Mouse (Mus musculus): Measurements from ENCODE around the gene Fbxl13. TPM values are rescaled to one million over a fixed set of nuclear protein-coding genes. Genes with fewer than 3 reads are reported as not detected.

Fbxl13 gene
- polyA plus RNA-seq, 1 experiment from 2014 or later, result 0.07 TPM

- H3K36me3 ChIP-seq, result peaks cover 15% of the 10 kb centered on the region
- ATAC-seq (ENCODE audit: extremely low read depth, insufficient number of reproducible peaks, low FRiP score, low TSS enrichment), result no peak
- H3K4me3 ChIP-seq, result no peak overlapping the region
- H3K9ac ChIP-seq, result no peak overlapping the region
- no peaks in the 10 kb centered on the region for H3K27me3 ChIP-seq (replicated peaks)
- H3K27ac ChIP-seq (replicated peaks), result no peak overlapping the region
- H3K4me1 ChIP-seq, result peaks cover 22% of the 10 kb centered on the region
- 87% methylated on average over 23 of the region's 23 CpGs for WGBS
- H3K4me2 ChIP-seq, result no peak overlapping the region
- H3K9me3 ChIP-seq, result no peaks in the 10 kb centered on the region
Measured at GRCm38 (mm10) chr5:21675494-21675893, 30.1 kb upstream of the Fbxl13 start.

GRCm38 (mm10) chr5:21675019-21675418 lies 29.6 kb upstream of the Fbxl13 start:
- Histone ChIP-seq H3K27ac (replicated peaks) (no peak overlapping the region), H3K4me1 (peaks cover 20% of the 10 kb centered on the region), H3K27me3 (replicated peaks) (no peaks in the 10 kb centered on the region), H3K4me2 (no peak overlapping the region), H3K9ac (no peak overlapping the region), H3K9me3 (no peaks in the 10 kb centered on the region), H3K4me3 (no peak overlapping the region), H3K36me3 (peaks cover 15% of the 10 kb centered on the region)
- no peak for ATAC-seq (ENCODE audit: extremely low read depth, insufficient number of reproducible peaks, low FRiP score, low TSS enrichment)
- WGBS, result 63% methylated on average over 12 of the region's 12 CpGs

- Histone ChIP-seq H3K27ac (replicated peaks) (no peak overlapping the region), H3K27me3 (replicated peaks) (no peaks in the 10 kb centered on the region), H3K4me2 (peak overlapping the region; percentile 51), H3K4me1 (peaks cover 16% of the 10 kb centered on the region), H3K9ac (no peak overlapping the region), H3K36me3 (peaks cover 15% of the 10 kb centered on the region), H3K9me3 (no peaks in the 10 kb centered on the region), H3K4me3 (no peak overlapping the region)
- ATAC-seq (ENCODE audit: extremely low read depth, insufficient number of reproducible peaks, low FRiP score, low TSS enrichment), result no peak
- 77% methylated on average over 9 of the region's 9 CpGs for WGBS
Measured at GRCm38 (mm10) chr5:21673742-21674141, 28.3 kb upstream of the Fbxl13 start.

GRCm38 (mm10) chr5:21672812-21673635 lies 27.6 kb upstream of the Fbxl13 start:
- Histone ChIP-seq H3K4me3 (peak overlapping the region; percentile 26), H3K27me3 (replicated peaks) (no peaks in the 10 kb centered on the region), H3K4me1 (peaks cover 16% of the 10 kb centered on the region), H3K27ac (replicated peaks) (peak overlapping the region; percentile 29; the same call in 1 of the 2 replicates), H3K4me2 (peak overlapping the region; percentile 51), H3K36me3 (peaks cover 15% of the 10 kb centered on the region), H3K9me3 (no peaks in the 10 kb centered on the region), H3K9ac (no peak overlapping the region)
- ATAC-seq (ENCODE audit: extremely low read depth, insufficient number of reproducible peaks, low FRiP score, low TSS enrichment), result peak; percentile 64; the same call in 1 of the 2 replicates
- 44% methylated on average over 23 of the region's 23 CpGs for whole genome bisulfite sequencing

GRCm38 (mm10) chr5:21669307-21669706 lies 23.9 kb upstream of the Fbxl13 start:
- Histone ChIP-seq H3K4me1 (peaks cover 13% of the 10 kb centered on the region; the same call in 1 of the 2 replicates), H3K4me2 (no peak overlapping the region), H3K27ac (replicated peaks) (no peak overlapping the region), H3K9me3 (no peaks in the 10 kb centered on the region), H3K36me3 (no peaks in the 10 kb centered on the region; the same call in 1 of the 2 replicates), H3K4me3 (no peak overlapping the region), H3K27me3 (replicated peaks) (no peaks in the 10 kb centered on the region), H3K9ac (no peak overlapping the region)
- 92% methylated on average over 2 of the region's 2 CpGs for WGBS
- no peak for ATAC-seq (ENCODE audit: extremely low read depth, insufficient number of reproducible peaks, low FRiP score, low TSS enrichment)

GRCm38 (mm10) chr5:21667191-21668137 lies 22.0 kb upstream of the Fbxl13 start:
- no peak for ATAC-seq (ENCODE audit: extremely low read depth, insufficient number of reproducible peaks, low FRiP score, low TSS enrichment)
- Histone ChIP-seq H3K27ac (replicated peaks) (no peak overlapping the region), H3K4me2 (no peak overlapping the region), H3K4me3 (no peak overlapping the region), H3K4me1 (0 out of 2 replicates have a peak, but pooled peaks cover 4% of the 10 kb centered on the region), H3K9me3 (no peaks in the 10 kb centered on the region), H3K9ac (no peak overlapping the region), H3K36me3 (peaks cover 14% of the 10 kb centered on the region), H3K27me3 (replicated peaks) (no peaks in the 10 kb centered on the region)
- WGBS, result 53% methylated on average over 8 of the region's 8 CpGs

GRCm38 (mm10) chr5:21663081-21663480 lies 17.6 kb upstream of the Fbxl13 start:
- WGBS, result 92% methylated on average over 11 of the region's 11 CpGs
- ATAC-seq (ENCODE audit: extremely low read depth, insufficient number of reproducible peaks, low FRiP score, low TSS enrichment), result no peak
- no peak overlapping the region for H3K4me3 ChIP-seq
- no peaks in the 10 kb centered on the region for H3K27me3 ChIP-seq (replicated peaks)
- no peaks in the 10 kb centered on the region for H3K9me3 ChIP-seq
- no peak overlapping the region for H3K27ac ChIP-seq (replicated peaks)
- H3K9ac ChIP-seq, result no peak overlapping the region
- H3K36me3 ChIP-seq, result peaks cover 52% of the 10 kb centered on the region
- H3K4me2 ChIP-seq, result no peak overlapping the region
- H3K4me1 ChIP-seq, result peaks cover 12% of the 10 kb centered on the region

GRCm38 (mm10) chr5:21660850-21661249 lies 15.4 kb upstream of the Fbxl13 start:
- H3K27me3 ChIP-seq (replicated peaks), result no peaks in the 10 kb centered on the region
- peaks cover 69% of the 10 kb centered on the region for H3K36me3 ChIP-seq
- 87% methylated on average over 6 of the region's 6 CpGs for whole genome bisulfite sequencing
- H3K4me2 ChIP-seq, result no peak overlapping the region
- H3K9me3 ChIP-seq, result no peaks in the 10 kb centered on the region
- no peak overlapping the region for H3K27ac ChIP-seq (replicated peaks)
- H3K9ac ChIP-seq, result no peak overlapping the region
- no peak for ATAC-seq (ENCODE audit: extremely low read depth, insufficient number of reproducible peaks, low FRiP score, low TSS enrichment)
- no peak overlapping the region for H3K4me3 ChIP-seq
- peaks cover 8% of the 10 kb centered on the region for H3K4me1 ChIP-seq

- Histone ChIP-seq H3K4me1 (peaks cover 8% of the 10 kb centered on the region), H3K36me3 (peaks cover 78% of the 10 kb centered on the region), H3K27me3 (replicated peaks) (no peaks in the 10 kb centered on the region), H3K27ac (replicated peaks) (no peak overlapping the region), H3K9ac (0 out of 2 replicates have a peak overlapping the region, but pooled peaks have one; percentile 47), H3K4me3 (no peak overlapping the region), H3K4me2 (no peak overlapping the region), H3K9me3 (no peaks in the 10 kb centered on the region)
- WGBS, result 47% methylated on average over 11 of the region's 11 CpGs
- no peak for ATAC-seq (ENCODE audit: extremely low read depth, insufficient number of reproducible peaks, low FRiP score, low TSS enrichment)
Measured at GRCm38 (mm10) chr5:21658623-21659395, 13.4 kb upstream of the Fbxl13 start.

- no peak overlapping the region for H3K27ac ChIP-seq (replicated peaks)
- no peaks in the 10 kb centered on the region for H3K27me3 ChIP-seq (replicated peaks)
- no peaks in the 10 kb centered on the region for H3K9me3 ChIP-seq
- H3K4me2 ChIP-seq, result no peak overlapping the region
- no peak overlapping the region for H3K4me3 ChIP-seq
- ATAC-seq (ENCODE audit: extremely low read depth, insufficient number of reproducible peaks, low FRiP score, low TSS enrichment), result no peak
- H3K4me1 ChIP-seq, result peaks cover 8% of the 10 kb centered on the region
- no peak overlapping the region for H3K9ac ChIP-seq
- peaks cover 78% of the 10 kb centered on the region for H3K36me3 ChIP-seq
- WGBS, result 87% methylated on average over 6 of the region's 6 CpGs
Measured at GRCm38 (mm10) chr5:21658038-21658437, 12.6 kb upstream of the Fbxl13 start.

- 82% methylated on average over 9 of the region's 9 CpGs for WGBS
- H3K27ac ChIP-seq (replicated peaks), result no peak overlapping the region
- H3K36me3 ChIP-seq, result peaks cover 79% of the 10 kb centered on the region
- peaks cover 12% of the 10 kb centered on the region for H3K4me1 ChIP-seq
- ATAC-seq (ENCODE audit: extremely low read depth, insufficient number of reproducible peaks, low FRiP score, low TSS enrichment), result no peak
- no peaks in the 10 kb centered on the region for H3K9me3 ChIP-seq
- H3K4me2 ChIP-seq, result no peak overlapping the region
- H3K4me3 ChIP-seq, result no peak overlapping the region
- H3K27me3 ChIP-seq (replicated peaks), result no peaks in the 10 kb centered on the region
- H3K9ac ChIP-seq, result no peak overlapping the region
Measured at GRCm38 (mm10) chr5:21656912-21657311, 11.5 kb upstream of the Fbxl13 start.

Data from heart, embryonic 13.5 days (tissue).